Comparison of ENCODE assay signal across 27 mouse cellular contexts in the genomic region with DNA sequence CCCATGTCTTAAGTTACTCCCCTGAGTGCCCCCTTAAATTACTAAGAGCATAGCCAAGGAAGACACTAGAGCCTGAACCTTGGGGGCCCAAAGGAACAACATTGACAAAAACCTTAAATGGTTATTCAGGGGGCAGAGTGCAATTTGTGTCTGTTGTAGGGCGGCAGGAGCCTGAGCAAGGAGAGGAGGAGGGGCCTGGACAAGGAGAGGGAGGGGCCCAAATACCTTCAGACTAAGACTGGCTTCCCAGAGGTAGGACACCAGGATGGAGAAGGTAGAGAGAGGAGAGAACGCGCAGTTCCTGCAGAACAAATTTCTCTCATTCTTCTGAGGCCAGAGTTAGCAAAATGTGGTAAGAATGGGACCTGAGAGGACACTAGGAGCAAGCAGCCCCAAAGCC. TPM values are rescaled to one million over a fixed set of nuclear protein-coding genes. Genes with fewer than 3 reads are reported as not detected.
DNase-seq lines count a peak whose midpoint lies in the region; ATAC-seq lines count a peak whose summit lies in the region.
"Had no signal": no experiment of that assay in that cellular context is flagged by ENCODE, and none has a peak within 500 bp of the region (broad histone marks: within the 10 kb centered on the region; RNA-seq: fewer than 3 reads in every experiment).

No protein-coding gene starts in this region.

- WGBS in kidney, embryonic 14.5 days = 53% methylated on average over 3 of the region's 3 CpGs
- 50% methylated on average over 3 of the region's 3 CpGs for WGBS in lung, embryonic 16.5 days
- WGBS in embryonic facial prominence, embryonic 10.5 days = 56% methylated on average over 3 of the region's 3 CpGs
- 52% methylated on average over 3 of the region's 3 CpGs for WGBS in limb, embryonic 12.5 days

- H3K4me3 ChIP-seq in kidney, embryonic 14.5 days (ENCODE audit: low read length) = no peak overlapping the region
- H3K4me3 ChIP-seq in lung, embryonic 16.5 days (ENCODE audit: low read length) = no peak overlapping the region
- no peak overlapping the region for H3K4me3 ChIP-seq in embryonic facial prominence, embryonic 10.5 days
- H3K4me3 ChIP-seq in limb, embryonic 12.5 days (replicated peaks) = no peak overlapping the region
- H3K4me3 ChIP-seq: forebrain, embryonic 13.5 days; gastrocnemius, adult 2 months; hindbrain, embryonic 12.5 days; left cerebral cortex, adult 2 months had no signal

- H3K27me3 ChIP-seq in kidney, embryonic 14.5 days (ENCODE audit: control insufficient read depth, insufficient read depth, low read length) = no peaks in the 10 kb centered on the region
- H3K27me3 ChIP-seq in lung, embryonic 16.5 days (ENCODE audit: control insufficient read depth, insufficient read depth, low read depth, low read length) = no peaks in the 10 kb centered on the region
- H3K27me3 ChIP-seq in embryonic facial prominence, embryonic 10.5 days (replicated peaks; ENCODE audit: low read depth, poor library complexity, severe bottlenecking) = no peaks in the 10 kb centered on the region
- H3K27me3 ChIP-seq in limb, embryonic 12.5 days = no peaks in the 10 kb centered on the region
- H3K27me3 ChIP-seq: forebrain, embryonic 13.5 days; hindbrain, embryonic 12.5 days; Patski had no signal

- H3K27ac ChIP-seq in kidney, embryonic 14.5 days (ENCODE audit: low read depth, low read length) = peak overlapping the region; percentile 78; the same call in 1 of the 2 replicates
- peak overlapping the region; percentile 90 for H3K27ac ChIP-seq in lung, embryonic 16.5 days (ENCODE audit: low read length)
- peak overlapping the region; percentile 60 for H3K27ac ChIP-seq in embryonic facial prominence, embryonic 10.5 days (replicated peaks)
- H3K27ac ChIP-seq in limb, embryonic 12.5 days = peak overlapping the region; percentile 57; the same call in 1 of the 2 replicates
- H3K27ac ChIP-seq: forebrain, embryonic 13.5 days; gastrocnemius, adult 2 months; hindbrain, embryonic 12.5 days; left cerebral cortex, adult 2 months had no signal

- no peak overlapping the region for H3K9ac ChIP-seq in kidney, embryonic 14.5 days (ENCODE audit: low read depth, low read length)
- H3K9ac ChIP-seq in lung, embryonic 16.5 days (ENCODE audit: low read length) = no peak overlapping the region; the same call in 1 of the 2 replicates
- no peak overlapping the region for H3K9ac ChIP-seq in limb, embryonic 12.5 days (replicated peaks)
- H3K9ac ChIP-seq: forebrain, embryonic 13.5 days; liver, postnatal 0 days had no signal

- H3K4me2 ChIP-seq in kidney, embryonic 14.5 days (replicated peaks; ENCODE audit: low read depth, low read length) = no peak overlapping the region
- H3K4me2 ChIP-seq in lung, embryonic 16.5 days (ENCODE audit: low read depth, low read length) = 0 out of 2 replicates have a peak overlapping the region, but pooled peaks have one; percentile 10
- no peak overlapping the region for H3K4me2 ChIP-seq in limb, embryonic 12.5 days
- H3K4me2 ChIP-seq: forebrain, embryonic 13.5 days; hindbrain, embryonic 12.5 days; liver, embryonic 11.5 days had no signal

- no peaks in the 10 kb centered on the region for H3K9me3 ChIP-seq in kidney, embryonic 14.5 days (ENCODE audit: control insufficient read depth, low read length)
- H3K9me3 ChIP-seq in lung, embryonic 16.5 days (ENCODE audit: control insufficient read depth, low read length) = no peaks in the 10 kb centered on the region
- no peaks in the 10 kb centered on the region for H3K9me3 ChIP-seq in embryonic facial prominence, embryonic 10.5 days
- no peaks in the 10 kb centered on the region for H3K9me3 ChIP-seq in limb, embryonic 12.5 days
- H3K9me3 ChIP-seq: forebrain, embryonic 13.5 days; G1E; hindbrain, embryonic 12.5 days had no signal

- peaks cover 23% of the 10 kb centered on the region for H3K4me1 ChIP-seq in kidney, embryonic 14.5 days (ENCODE audit: control insufficient read depth, insufficient read depth, low read length)
- peaks cover 21% of the 10 kb centered on the region for H3K4me1 ChIP-seq in lung, embryonic 16.5 days (replicated peaks; ENCODE audit: control insufficient read depth, insufficient read depth, low read length)
- H3K4me1 ChIP-seq in embryonic facial prominence, embryonic 10.5 days = peaks cover 25% of the 10 kb centered on the region
- H3K4me1 ChIP-seq in limb, embryonic 12.5 days (replicated peaks) = peaks cover 29% of the 10 kb centered on the region

- DNase-seq in kidney, postnatal 14 days = no peak
- DNase-seq in lung, postnatal 4 days = no peak
- no peak for DNase-seq in embryonic facial prominence, embryonic 10.5 days (ENCODE audit: low spot score)
- DNase-seq in adrenal gland, adult 8-10 months = no peak
- DNase-seq: adrenal gland, postnatal 14 days; B cell, adult 2 months; cerebellum, adult 2 months; cerebellum, postnatal 25 days; gastrocnemius, adult 2 months; kidney, adult 8-10 months; left cerebral cortex, postnatal 4 days; liver, postnatal 0 days; midbrain, embryonic 14.5 days; thymus, adult 18-20 months; thymus, postnatal 4 days had no signal

- peak; percentile 63; the same call in 1 of the 2 replicates for ATAC-seq in kidney, embryonic 14.5 days (ENCODE audit: low FRiP score, low TSS enrichment)
- peak; percentile 60; the same call in 1 of the 2 replicates for ATAC-seq in lung, embryonic 16.5 days (ENCODE audit: low read depth)
- no peak for ATAC-seq in limb, embryonic 12.5 days (ENCODE audit: insufficient number of reproducible peaks, insufficient read depth, low FRiP score, low TSS enrichment, low read depth)
- ATAC-seq: activated CD4-positive, CD25-positive, alpha-beta regulatory T cell, adult 4 months; forebrain, embryonic 13.5 days; liver, postnatal 0 days; Patski had no signal

- no peaks in the 10 kb centered on the region for H3K36me3 ChIP-seq in kidney, embryonic 14.5 days (ENCODE audit: control insufficient read depth, insufficient read depth, low read length)
- H3K36me3 ChIP-seq in lung, embryonic 16.5 days (ENCODE audit: control insufficient read depth, insufficient read depth, low read length) = no peaks in the 10 kb centered on the region
- H3K36me3 ChIP-seq in embryonic facial prominence, embryonic 10.5 days (replicated peaks) = no peaks in the 10 kb centered on the region
- no peaks in the 10 kb centered on the region for H3K36me3 ChIP-seq in limb, embryonic 12.5 days
- H3K36me3 ChIP-seq: G1E; hindbrain, embryonic 12.5 days had no signal

RNA-seq across cellular contexts. Expression of a gene that starts 24.4 kb away (rescaled TPM):
- 67.8 and 78.1 TPM in 2 replicates for polyA plus RNA-seq in kidney, embryonic 14.5 days (2014; fragmentation: Nextera tagmentation; extraction: Ambion mirVana)
- 43.9 and 47.7 TPM in 2 replicates for polyA plus RNA-seq in lung, embryonic 16.5 days (2015; fragmentation: Nextera tagmentation; extraction: Ambion mirVana)
- polyA plus RNA-seq in embryonic facial prominence, embryonic 10.5 days (2016; fragmentation: Nextera tagmentation; extraction: Ambion mirVana) = 112 and 114 TPM in 2 replicates
- polyA plus RNA-seq in limb, embryonic 12.5 days (2016; fragmentation: Nextera tagmentation; extraction: Ambion mirVana) = 83.6 and 89.8 TPM in 2 replicates
- total RNA-seq in adrenal gland, adult 8-10 months (2022) = 1 to 10 TPM; 2.4 to 4.0 (median 3.8) TPM

RNA-seq across cellular contexts. Expression of a gene that starts 40.2 kb away (rescaled TPM):
- polyA plus RNA-seq in kidney, embryonic 14.5 days (2014; fragmentation: Nextera tagmentation; extraction: Ambion mirVana) = 218 and 250 TPM in 2 replicates
- 371 and 400 TPM in 2 replicates for polyA plus RNA-seq in lung, embryonic 16.5 days (2015; fragmentation: Nextera tagmentation; extraction: Ambion mirVana)
- polyA plus RNA-seq in embryonic facial prominence, embryonic 10.5 days (2016; fragmentation: Nextera tagmentation; extraction: Ambion mirVana) = 82.9 and 91.7 TPM in 2 replicates
- 103 and 121 TPM in 2 replicates for polyA plus RNA-seq in limb, embryonic 12.5 days (2016; fragmentation: Nextera tagmentation; extraction: Ambion mirVana)
- total RNA-seq in adrenal gland, adult 8-10 months (2022) = 10 to 100 TPM; 37.2 to 58.6 (median 47.9) TPM
- total RNA-seq: CH12.LX; megakaryocyte progenitor cell, adult 5-6 weeks had no signal
- polyA plus RNA-seq: activated CD4-positive, CD25-positive, alpha-beta regulatory T cell, adult 4 months had no signal

RNA-seq across cellular contexts. Expression of a gene that starts 42.3 kb away (rescaled TPM):
- polyA plus RNA-seq in kidney, embryonic 14.5 days (2014; fragmentation: Nextera tagmentation; extraction: Ambion mirVana) = 6.4 and 7.4 TPM in 2 replicates
- 7.6 and 9.2 TPM in 2 replicates for polyA plus RNA-seq in lung, embryonic 16.5 days (2015; fragmentation: Nextera tagmentation; extraction: Ambion mirVana)
- 9.9 and 10.0 TPM in 2 replicates for polyA plus RNA-seq in embryonic facial prominence, embryonic 10.5 days (2016; fragmentation: Nextera tagmentation; extraction: Ambion mirVana)
- polyA plus RNA-seq in limb, embryonic 12.5 days (2016; fragmentation: Nextera tagmentation; extraction: Ambion mirVana) = 11.1 and 12.5 TPM in 2 replicates
- total RNA-seq in adrenal gland, adult 8-10 months (2022) = 1 to 10 TPM; 2.6 to 6.2 (median 4.0) TPM

RNA-seq across cellular contexts. Expression of a gene that starts 47.5 kb away (rescaled TPM):
- 199 and 227 TPM in 2 replicates for polyA plus RNA-seq in kidney, embryonic 14.5 days (2014; fragmentation: Nextera tagmentation; extraction: Ambion mirVana)
- polyA plus RNA-seq in lung, embryonic 16.5 days (2015; fragmentation: Nextera tagmentation; extraction: Ambion mirVana) = 164 and 170 TPM in 2 replicates
- polyA plus RNA-seq in embryonic facial prominence, embryonic 10.5 days (2016; fragmentation: Nextera tagmentation; extraction: Ambion mirVana) = 174 and 187 TPM in 2 replicates
- polyA plus RNA-seq in limb, embryonic 12.5 days (2016; fragmentation: Nextera tagmentation; extraction: Ambion mirVana) = 177 and 190 TPM in 2 replicates
- total RNA-seq in adrenal gland, adult 8-10 months (2022) = 100 to 1,000 TPM; 134 to 305 (median 233) TPM
